In genomic region chr9:103661873-103662272, GRCm38 (mm10) we compare ENCODE assay signal across 17 mouse cellular contexts.
"Had no signal": no experiment of that assay in that cellular context is flagged by ENCODE, and none has a peak within 500 bp of the region (broad histone marks: within the 10 kb centered on the region; RNA-seq: fewer than 3 reads in every experiment).

No protein-coding gene starts in this region.

- H3K4me2 ChIP-seq: liver, embryonic 11.5 days; liver, embryonic 13.5 days; liver, embryonic 15.5 days; lung, embryonic 14.5 days; midbrain, embryonic 12.5 days; midbrain, embryonic 15.5 days; neural tube, embryonic 12.5 days; stomach, embryonic 15.5 days had no signal

- DNase-seq: liver; liver, embryonic 13.5 days; liver, postnatal 0 days; lung, embryonic 14.5 days; right cerebral cortex, postnatal 25 days; thymus, adult 2 months; thymus, postnatal 25 days; thymus, postnatal 4 days had no signal

- H3K9me3 ChIP-seq: liver, embryonic 13.5 days; liver, embryonic 15.5 days; midbrain, embryonic 12.5 days; midbrain, embryonic 15.5 days; neural tube, embryonic 12.5 days; stomach, embryonic 15.5 days had no signal

- H3K4me1 ChIP-seq: liver, embryonic 13.5 days; liver, embryonic 15.5 days; stomach, embryonic 15.5 days had no signal

- H3K4me3 ChIP-seq: liver, embryonic 13.5 days; liver, embryonic 15.5 days; megakaryocyte, embryonic 14.5 days; midbrain, embryonic 12.5 days; midbrain, embryonic 15.5 days; neural tube, embryonic 12.5 days; stomach, embryonic 15.5 days had no signal

- H3K36me3 ChIP-seq: liver, embryonic 13.5 days; liver, embryonic 15.5 days; midbrain, embryonic 12.5 days; midbrain, embryonic 15.5 days; neural tube, embryonic 12.5 days; stomach, embryonic 15.5 days had no signal

- H3K27ac ChIP-seq: liver, embryonic 13.5 days; liver, embryonic 15.5 days; macrophage; midbrain, embryonic 12.5 days; midbrain, embryonic 15.5 days; neural tube, embryonic 12.5 days; stomach, embryonic 15.5 days; stomach, postnatal 0 days had no signal

- H3K27me3 ChIP-seq: liver, embryonic 13.5 days; liver, embryonic 15.5 days; midbrain, embryonic 12.5 days; midbrain, embryonic 15.5 days; neural tube, embryonic 12.5 days; stomach, embryonic 15.5 days had no signal

- ATAC-seq: liver, postnatal 0 days; midbrain, embryonic 15.5 days had no signal

- H3K9ac ChIP-seq: liver, embryonic 13.5 days; liver, embryonic 15.5 days; liver, postnatal 0 days; lung, embryonic 14.5 days; midbrain, embryonic 12.5 days; midbrain, embryonic 15.5 days; neural tube, embryonic 12.5 days; stomach, embryonic 15.5 days had no signal
